Mouse (Mus musculus) cerebellum, adult 2 months (tissue): ENCODE results near the gene Il4i1.

Experiments
- CTCF ChIP-seq: fragments of 200-500 bp; IDR thresholded peaks from 2 replicates; pipeline ENCODE4 v1.5.1; 2011; ENCODE audit warnings: low read depth, mild to moderate bottlenecking, control low read depth, low read length, moderate library complexity, borderline replicate concordance; ENCODE audit not compliant: insufficient read depth
- POLR2A ChIP-seq: fragments of 200-500 bp; IDR thresholded peaks from 2 replicates; pipeline ENCODE4 v1.6.1; 2011; ENCODE audit warnings: low read length, control low read depth, borderline replicate concordance; ENCODE audit not compliant: insufficient read depth

DNA sequence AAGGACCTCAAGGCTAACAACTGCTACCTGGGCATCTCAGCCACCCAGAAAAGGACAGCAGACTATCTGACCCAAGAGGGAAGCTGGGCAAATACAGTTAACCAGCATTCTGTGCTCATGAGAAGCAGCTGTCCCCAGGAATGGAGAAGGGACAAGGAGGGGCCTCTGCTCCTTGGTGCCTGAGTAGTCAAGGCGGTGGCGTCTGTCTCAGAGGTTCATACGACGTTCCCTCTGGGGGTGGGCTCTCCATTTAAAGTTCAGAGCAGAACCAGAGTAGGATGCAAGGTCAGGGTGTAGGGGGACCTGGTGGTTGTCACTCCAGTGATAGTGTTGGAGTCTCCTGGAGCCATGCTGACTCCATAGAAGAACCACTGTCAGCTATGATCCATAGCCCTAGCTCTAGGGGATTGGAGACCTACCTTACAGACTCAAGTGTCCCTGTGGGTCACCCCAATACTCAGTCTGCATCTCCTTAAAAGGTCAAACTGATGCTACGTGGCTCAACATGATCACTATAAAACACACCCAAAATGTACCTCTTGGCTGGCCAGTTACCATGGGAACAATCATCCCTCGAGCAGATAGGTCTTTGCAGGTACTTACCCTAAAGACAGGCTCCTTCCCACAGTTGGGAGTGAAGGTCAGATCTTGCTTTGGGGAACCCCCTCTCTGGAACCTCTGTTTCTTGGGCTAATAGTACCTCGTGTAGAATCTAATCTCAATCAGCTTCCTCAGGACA is 5.2 kb upstream of the Il4i1 start:
- no peak for TF ChIP-seq CTCF
- no peak for TF ChIP-seq POLR2A
